Mouse (Mus musculus) CH12.LX (cell line): ENCODE results near the gene Lipc.

Experiments used
- CHD1 ChIP-seq: IDR thresholded peaks from 2 replicates; pipeline ENCODE4 v1.6.1; 2012; ENCODE audit warnings: low read depth, low read length, improper control_type of control experiment, inconsistent platforms
- CTCF ChIP-seq, 2 experiments: IDR thresholded peaks in 1 of 2; conservative IDR thresholded peaks in 1 of 2; 2 replicates each; pipeline ENCODE4 v1.5.1; 2011 to 2012; ENCODE audit warnings: low read depth in 2 of 2, low read length in 2 of 2, improper control_type of control experiment in 1 of 2, inconsistent platforms in 1 of 2, mild to moderate bottlenecking in 1 of 2, moderate library complexity in 1 of 2
- EP300 ChIP-seq: IDR thresholded peaks from 2 replicates; pipeline ENCODE4 v1.6.1; 2011; ENCODE audit warnings: low read length, improper control_type of control experiment
- GABPA ChIP-seq: IDR thresholded peaks from 2 replicates; pipeline ENCODE4 v1.6.1; 2012; ENCODE audit warnings: low read depth, low read length, improper control_type of control experiment, inconsistent platforms; ENCODE audit not compliant: insufficient replicate concordance
- HCFC1 ChIP-seq: IDR thresholded peaks from 2 replicates; pipeline ENCODE4 v1.6.1; 2012; ENCODE audit warnings: low read depth, mild to moderate bottlenecking, inconsistent platforms, low read length, improper control_type of control experiment
- POLR2A ChIP-seq: IDR thresholded peaks from 2 replicates; pipeline ENCODE4 v1.6.1; 2011; ENCODE audit warnings: low read depth, mild to moderate bottlenecking, improper control_type of control experiment, low read length
- POLR2AphosphoS2 ChIP-seq: IDR thresholded peaks from 2 replicates; pipeline ENCODE4 v1.6.1; 2011; ENCODE audit warnings: low read depth, low read length, improper control_type of control experiment
- RCOR1 ChIP-seq: conservative IDR thresholded peaks from 2 replicates; pipeline ENCODE4 v1.6.1; 2012; ENCODE audit warnings: low read depth, mild to moderate bottlenecking, inconsistent platforms, low read length, improper control_type of control experiment
- SIN3A ChIP-seq: IDR thresholded peaks from 2 replicates; pipeline ENCODE4 v1.6.1; 2012; ENCODE audit warnings: low read length, improper control_type of control experiment, inconsistent platforms
- TCF12 ChIP-seq: IDR thresholded peaks from 2 replicates; pipeline ENCODE4 v1.6.1; 2014; ENCODE audit warnings: low read depth, mild to moderate bottlenecking, inconsistent platforms, low read length, improper control_type of control experiment
- ZNF384 ChIP-seq: IDR thresholded peaks from 2 replicates; pipeline ENCODE4 v1.6.1; 2012; ENCODE audit warnings: low read depth, low read length, improper control_type of control experiment, inconsistent platforms

DNA sequence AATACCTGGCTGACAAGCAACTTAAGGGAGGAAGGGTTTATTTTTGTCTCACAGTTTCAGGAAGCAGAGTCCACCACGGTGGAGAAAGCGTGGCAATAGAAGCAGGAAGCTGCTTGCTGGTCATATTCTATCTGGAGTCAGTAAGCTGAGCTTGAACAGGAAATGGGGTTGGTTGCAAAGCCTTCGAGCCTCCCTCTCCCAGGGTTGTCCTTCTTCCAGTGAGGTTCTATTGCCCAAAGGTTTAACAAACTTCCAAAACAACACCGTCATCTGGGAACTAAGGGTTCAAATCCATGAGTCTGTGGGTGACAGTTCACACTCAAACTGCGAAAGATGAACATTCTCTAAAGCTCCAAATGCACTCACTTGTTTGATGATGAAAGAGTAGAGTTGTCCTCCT lies 27.1 kb upstream of the Lipc start:
- TF ChIP-seq GABPA (no peak), EP300 (no peak), HCFC1 (no peak), RCOR1 (no peak), POLR2A (no peak), CTCF (conservative IDR thresholded peaks at IDR 0.05 in 1 of 2, IDR thresholded peaks at IDR 0.05 in 1 of 2; ENCODE audit: low read depth in 2 of 2, low read length in 2 of 2) (no peak), CHD1 (no peak), TCF12 (no peak), ZNF384 (no peak), SIN3A (no peak), POLR2AphosphoS2 (no peak)
